Mouse (Mus musculus): Measurements from ENCODE around the gene Pkd1l1. TPM values are rescaled to one million over a fixed set of nuclear protein-coding genes. Genes with fewer than 3 reads are reported as not detected.

The Pkd1l1 gene
- polyA plus RNA-seq, 1 experiment from 2014 or later = 0.45 TPM

- 55% methylated on average over 3 of the region's 3 CpGs for WGBS
- no peak for DNase-seq
Measured at GRCm38 (mm10) chr11:8859041-8859440, 114.0 kb downstream of the Pkd1l1 start.

GRCm38 (mm10) chr11:8856125-8856524 lies 116.9 kb downstream of the Pkd1l1 start:
- H3K27me3 ChIP-seq (ENCODE audit: control insufficient read depth, insufficient read depth, low read length) = no peaks in the 10 kb centered on the region
- no peaks in the 10 kb centered on the region for H3K4me1 ChIP-seq (ENCODE audit: control insufficient read depth, insufficient read depth, low read length)
- no peak overlapping the region for H3K4me2 ChIP-seq (ENCODE audit: low read length)
- no peak overlapping the region for H3K27ac ChIP-seq (replicated peaks; ENCODE audit: low read depth, low read length)
- H3K4me3 ChIP-seq (replicated peaks; ENCODE audit: low read depth, low read length) = no peak overlapping the region
- ATAC-seq (ENCODE audit: low FRiP score, low TSS enrichment) (no peak), DNase-seq (no peak)
- WGBS = 58% methylated on average over 5 of the region's 5 CpGs
- H3K9ac ChIP-seq (replicated peaks; ENCODE audit: low read length) = no peak overlapping the region
- H3K36me3 ChIP-seq (ENCODE audit: control insufficient read depth, insufficient read depth, low read length) = no peaks in the 10 kb centered on the region
- H3K9me3 ChIP-seq (ENCODE audit: control insufficient read depth, low read length) = no peaks in the 10 kb centered on the region

More at GRCm38 (mm10) chr11:8859041-8859440, 114.0 kb downstream of the Pkd1l1 start:
- no peak overlapping the region for H3K9ac ChIP-seq (replicated peaks; ENCODE audit: low read length)
- no peaks in the 10 kb centered on the region for H3K9me3 ChIP-seq (ENCODE audit: control insufficient read depth, low read length)
- H3K27ac ChIP-seq (replicated peaks; ENCODE audit: low read depth, low read length) = no peak overlapping the region
- H3K4me1 ChIP-seq (ENCODE audit: control insufficient read depth, insufficient read depth, low read length) = no peaks in the 10 kb centered on the region
- H3K36me3 ChIP-seq (ENCODE audit: control insufficient read depth, insufficient read depth, low read length) = no peaks in the 10 kb centered on the region
- no peak for ATAC-seq (ENCODE audit: low FRiP score, low TSS enrichment)
- H3K4me3 ChIP-seq (replicated peaks; ENCODE audit: low read depth, low read length) = no peak overlapping the region
- H3K27me3 ChIP-seq (ENCODE audit: control insufficient read depth, insufficient read depth, low read length) = no peaks in the 10 kb centered on the region
- H3K4me2 ChIP-seq (ENCODE audit: low read length) = no peak overlapping the region

DNA sequence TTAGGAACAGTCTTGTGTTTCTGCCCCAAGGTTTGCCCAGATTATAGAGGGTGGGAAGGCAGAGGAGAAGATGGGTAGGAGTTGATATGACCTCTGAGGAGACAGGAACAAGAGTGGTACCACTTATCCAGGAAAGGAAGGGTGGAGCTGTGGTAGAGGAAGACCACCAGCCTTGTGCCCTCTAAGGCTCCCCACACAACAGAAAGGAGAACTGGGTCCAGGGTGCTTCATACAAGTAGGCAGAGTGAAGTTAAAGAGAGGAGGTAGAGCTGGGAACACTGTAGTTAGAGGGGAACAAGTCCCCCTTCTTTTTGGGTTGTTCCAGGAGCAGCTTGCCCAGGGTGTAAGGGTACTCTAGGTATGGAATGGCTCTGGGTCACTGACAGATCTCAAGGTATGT lies 125.0 kb downstream of the Pkd1l1 start:
- Histone ChIP-seq H3K4me1 (ENCODE audit: control insufficient read depth, insufficient read depth, low read length) (no peaks in the 10 kb centered on the region), H3K27ac (replicated peaks; ENCODE audit: low read depth, low read length) (no peak overlapping the region), H3K27me3 (ENCODE audit: control insufficient read depth, insufficient read depth, low read length) (no peaks in the 10 kb centered on the region), H3K9ac (replicated peaks; ENCODE audit: low read length) (no peak overlapping the region), H3K36me3 (ENCODE audit: control insufficient read depth, insufficient read depth, low read length) (no peaks in the 10 kb centered on the region), H3K9me3 (ENCODE audit: control insufficient read depth, low read length) (no peaks in the 10 kb centered on the region), H3K4me3 (replicated peaks; ENCODE audit: low read depth, low read length) (no peak overlapping the region), H3K4me2 (ENCODE audit: low read length) (no peak overlapping the region)
- DNase-seq = no peak
- ATAC-seq (ENCODE audit: low FRiP score, low TSS enrichment) = no peak

- no peaks in the 10 kb centered on the region for H3K9me3 ChIP-seq (ENCODE audit: control insufficient read depth, low read length)
- 88% methylated on average over 2 of the region's 2 CpGs for WGBS
- no peaks in the 10 kb centered on the region for H3K27me3 ChIP-seq (ENCODE audit: control insufficient read depth, insufficient read depth, low read length)
- no peaks in the 10 kb centered on the region for H3K36me3 ChIP-seq (ENCODE audit: control insufficient read depth, insufficient read depth, low read length)
- no peak overlapping the region for H3K4me2 ChIP-seq (ENCODE audit: low read length)
- H3K4me1 ChIP-seq (ENCODE audit: control insufficient read depth, insufficient read depth, low read length) = no peaks in the 10 kb centered on the region
- no peak for DNase-seq
- H3K9ac ChIP-seq (replicated peaks; ENCODE audit: low read length) = no peak overlapping the region
- H3K27ac ChIP-seq (replicated peaks; ENCODE audit: low read depth, low read length) = no peak overlapping the region
- ATAC-seq (ENCODE audit: low FRiP score, low TSS enrichment) = no peak
- no peak overlapping the region for H3K4me3 ChIP-seq (replicated peaks; ENCODE audit: low read depth, low read length)
Measured at GRCm38 (mm10) chr11:8847627-8848026, 125.4 kb downstream of the Pkd1l1 start.

DNA sequence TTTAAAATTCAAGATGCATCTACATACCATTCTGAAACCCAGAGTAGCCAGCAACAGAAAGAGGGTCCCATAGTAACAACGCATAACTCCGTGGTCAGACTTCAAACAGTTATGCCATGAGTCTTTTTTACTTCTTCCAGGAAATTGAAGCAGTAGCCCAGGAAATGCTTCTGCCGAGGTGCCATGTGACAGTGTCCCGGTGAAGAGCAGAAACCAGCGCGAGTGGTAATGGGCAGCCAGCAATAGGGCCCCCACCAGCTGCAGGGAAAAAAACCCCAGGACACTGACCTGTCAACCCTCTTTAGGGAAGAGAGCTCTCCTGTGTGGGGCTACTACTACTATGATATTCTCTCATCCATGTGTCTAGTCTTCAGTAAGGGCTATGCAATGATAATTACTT lies 136.9 kb downstream of the Pkd1l1 start:
- H3K4me3 ChIP-seq (replicated peaks; ENCODE audit: low read depth, low read length) = no peak overlapping the region
- no peaks in the 10 kb centered on the region for H3K27me3 ChIP-seq (ENCODE audit: control insufficient read depth, insufficient read depth, low read length)
- WGBS = 97% methylated on average over 6 of the region's 6 CpGs
- H3K4me1 ChIP-seq (ENCODE audit: control insufficient read depth, insufficient read depth, low read length) = no peaks in the 10 kb centered on the region
- DNase-seq (no peak), ATAC-seq (ENCODE audit: low FRiP score, low TSS enrichment) (no peak; the same call in 1 of the 2 replicates)
- no peak overlapping the region for H3K9ac ChIP-seq (replicated peaks; ENCODE audit: low read length)
- H3K9me3 ChIP-seq (ENCODE audit: control insufficient read depth, low read length) = no peaks in the 10 kb centered on the region
- H3K27ac ChIP-seq (replicated peaks; ENCODE audit: low read depth, low read length) = no peak overlapping the region
- no peaks in the 10 kb centered on the region for H3K36me3 ChIP-seq (ENCODE audit: control insufficient read depth, insufficient read depth, low read length)
- no peak overlapping the region for H3K4me2 ChIP-seq (ENCODE audit: low read length)

GRCm38 (mm10) chr11:8834121-8834520 lies 138.9 kb downstream of the Pkd1l1 start:
- Histone ChIP-seq H3K36me3 (ENCODE audit: control insufficient read depth, insufficient read depth, low read length) (no peaks in the 10 kb centered on the region), H3K4me3 (replicated peaks; ENCODE audit: low read depth, low read length) (no peak overlapping the region), H3K9me3 (ENCODE audit: control insufficient read depth, low read length) (no peaks in the 10 kb centered on the region), H3K9ac (replicated peaks; ENCODE audit: low read length) (no peak overlapping the region), H3K4me1 (ENCODE audit: control insufficient read depth, insufficient read depth, low read length) (no peaks in the 10 kb centered on the region), H3K27me3 (ENCODE audit: control insufficient read depth, insufficient read depth, low read length) (no peaks in the 10 kb centered on the region), H3K27ac (replicated peaks; ENCODE audit: low read depth, low read length) (no peak overlapping the region), H3K4me2 (ENCODE audit: low read length) (no peak overlapping the region)
- no peak for DNase-seq
- ATAC-seq (ENCODE audit: low FRiP score, low TSS enrichment) = no peak
- 87% methylated on average over 4 of the region's 4 CpGs for WGBS

DNA sequence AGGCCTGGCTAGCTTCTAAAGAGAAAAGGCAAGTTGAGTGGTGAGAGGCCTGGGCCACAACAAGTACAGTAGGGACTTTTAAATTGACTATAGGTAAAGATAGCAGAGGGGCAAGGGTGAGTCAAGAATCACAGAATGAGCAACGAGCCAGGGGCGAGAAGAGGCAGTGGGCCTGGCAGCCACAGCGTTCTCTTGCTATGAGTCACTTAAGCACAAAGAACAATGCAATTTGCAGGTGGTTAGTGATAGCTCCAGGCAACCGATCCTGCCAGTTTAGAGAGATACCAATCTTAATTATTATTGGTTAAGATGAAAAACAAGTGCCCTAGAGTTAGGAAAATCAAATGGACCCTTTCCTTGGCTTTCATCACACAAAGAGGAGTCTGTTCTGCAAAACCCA lies 142.5 kb downstream of the Pkd1l1 start:
- no peaks in the 10 kb centered on the region for H3K4me1 ChIP-seq (ENCODE audit: control insufficient read depth, insufficient read depth, low read length)
- H3K9me3 ChIP-seq (ENCODE audit: control insufficient read depth, low read length) = no peaks in the 10 kb centered on the region
- H3K27me3 ChIP-seq (ENCODE audit: control insufficient read depth, insufficient read depth, low read length) = no peaks in the 10 kb centered on the region
- ATAC-seq (ENCODE audit: low FRiP score, low TSS enrichment) (no peak), DNase-seq (no peak)
- H3K4me3 ChIP-seq (replicated peaks; ENCODE audit: low read depth, low read length) = no peak overlapping the region
- WGBS = 86% methylated on average over 4 of the region's 4 CpGs
- no peak overlapping the region for H3K4me2 ChIP-seq (ENCODE audit: low read length)
- H3K36me3 ChIP-seq (ENCODE audit: control insufficient read depth, insufficient read depth, low read length) = no peaks in the 10 kb centered on the region
- no peak overlapping the region for H3K9ac ChIP-seq (replicated peaks; ENCODE audit: low read length)
- no peak overlapping the region for H3K27ac ChIP-seq (replicated peaks; ENCODE audit: low read depth, low read length)

GRCm38 (mm10) chr11:8829561-8829960 lies 143.5 kb downstream of the Pkd1l1 start:
- Histone ChIP-seq H3K27me3 (ENCODE audit: control insufficient read depth, insufficient read depth, low read length) (no peaks in the 10 kb centered on the region), H3K4me1 (ENCODE audit: control insufficient read depth, insufficient read depth, low read length) (no peaks in the 10 kb centered on the region), H3K36me3 (ENCODE audit: control insufficient read depth, insufficient read depth, low read length) (no peaks in the 10 kb centered on the region), H3K4me3 (replicated peaks; ENCODE audit: low read depth, low read length) (no peak overlapping the region), H3K9ac (replicated peaks; ENCODE audit: low read length) (no peak overlapping the region), H3K9me3 (ENCODE audit: control insufficient read depth, low read length) (no peaks in the 10 kb centered on the region), H3K27ac (replicated peaks; ENCODE audit: low read depth, low read length) (no peak overlapping the region), H3K4me2 (ENCODE audit: low read length) (no peak overlapping the region)
- 97% methylated on average over 3 of the region's 3 CpGs for WGBS
- DNase-seq (no peak), ATAC-seq (ENCODE audit: low FRiP score, low TSS enrichment) (no peak)

- DNase-seq (no peak), ATAC-seq (ENCODE audit: low FRiP score, low TSS enrichment) (no peak)
- H3K4me3 ChIP-seq (replicated peaks; ENCODE audit: low read depth, low read length) = no peak overlapping the region
- H3K36me3 ChIP-seq (ENCODE audit: control insufficient read depth, insufficient read depth, low read length) = no peaks in the 10 kb centered on the region
- H3K27ac ChIP-seq (replicated peaks; ENCODE audit: low read depth, low read length) = no peak overlapping the region
- no peaks in the 10 kb centered on the region for H3K4me1 ChIP-seq (ENCODE audit: control insufficient read depth, insufficient read depth, low read length)
- no peaks in the 10 kb centered on the region for H3K27me3 ChIP-seq (ENCODE audit: control insufficient read depth, insufficient read depth, low read length)
- H3K9ac ChIP-seq (replicated peaks; ENCODE audit: low read length) = no peak overlapping the region
- WGBS = 88% methylated on average over 9 of the region's 9 CpGs
- no peak overlapping the region for H3K4me2 ChIP-seq (ENCODE audit: low read length)
- no peaks in the 10 kb centered on the region for H3K9me3 ChIP-seq (ENCODE audit: control insufficient read depth, low read length)
Measured at GRCm38 (mm10) chr11:8828836-8829526, 144.1 kb downstream of the Pkd1l1 start.
